Mouse (Mus musculus): ENCODE data around the gene Gpm6a.

DNA sequence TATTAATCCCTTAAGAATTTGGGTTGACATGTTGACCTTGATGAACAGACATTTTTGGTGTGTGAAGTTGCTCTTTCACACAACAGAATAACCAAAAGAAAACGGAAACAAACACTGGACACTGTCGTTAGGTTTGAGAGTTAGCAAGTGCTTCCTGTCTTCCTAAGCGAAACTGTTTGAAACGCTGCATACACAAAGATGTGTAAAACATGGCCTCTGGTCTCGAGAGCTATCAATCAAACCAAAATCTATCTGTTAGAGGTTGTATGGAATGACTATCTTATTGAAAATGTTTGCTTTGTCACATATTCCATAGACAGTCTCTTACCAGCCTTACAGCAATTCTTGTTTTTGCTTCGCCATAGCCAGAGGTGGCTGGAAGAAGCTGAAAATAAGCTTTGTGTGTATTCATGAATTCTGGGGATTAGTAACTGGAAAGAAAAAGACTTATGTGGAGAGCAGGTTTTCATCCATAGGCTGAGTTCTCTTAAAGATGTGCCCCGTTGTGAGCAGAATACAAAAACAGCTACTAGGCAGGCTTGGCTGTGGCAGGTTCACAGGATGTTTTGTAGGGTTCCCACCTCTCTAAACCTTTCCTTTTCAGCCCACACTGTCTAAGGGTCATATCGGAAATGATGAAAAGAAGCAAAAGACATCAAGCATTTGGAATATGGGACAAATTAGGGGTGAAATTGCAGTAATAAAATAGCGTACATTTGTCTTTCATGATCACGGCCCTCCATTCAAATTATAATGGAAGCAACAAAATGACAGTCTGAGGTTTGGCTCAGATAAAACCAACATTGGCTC lies 71.4 kb downstream of the Gpm6a start:
- no peak for TF ChIP-seq CTCF (IDR thresholded peaks at IDR 0.05 in 2 of 3, conservative IDR thresholded peaks at IDR 0.05 in 1 of 3; ENCODE audit: control insufficient read depth in 1 of 3, insufficient read depth in 1 of 3, low read depth in 2 of 3, low read length in 3 of 3, poor library complexity in 1 of 3, severe bottlenecking in 1 of 3)
- no peak for TF ChIP-seq BHLHE40 (IDR thresholded peaks at IDR 0.05; ENCODE audit: borderline replicate concordance, low read depth, low read length)
- TF ChIP-seq GATA1 (IDR thresholded peaks at IDR 0.05; ENCODE audit: low read depth, low read length): no peak
- TF ChIP-seq EP300 (IDR thresholded peaks at IDR 0.05; ENCODE audit: low read depth in 1 of 2, low read length in 2 of 2): no peak
- no peak for TF ChIP-seq NRF1 (IDR thresholded peaks at IDR 0.05; ENCODE audit: insufficient read depth, low read depth, low read length, poor library complexity, severe bottlenecking)
- no peak for TF ChIP-seq GABPA (IDR thresholded peaks at IDR 0.05; ENCODE audit: low read depth, low read length)
- TF ChIP-seq UBTF (IDR thresholded peaks at IDR 0.05; ENCODE audit: borderline replicate concordance, insufficient read depth, low read depth, low read length): no peak
- TF ChIP-seq POLR2A (IDR thresholded peaks at IDR 0.05; ENCODE audit: control insufficient read depth in 1 of 2, insufficient read depth in 1 of 2, low read depth in 1 of 2, low read length in 2 of 2, poor library complexity in 1 of 2): no peak

Measured in MEL (cell line).